Mouse (Mus musculus): Measurements from ENCODE around the gene Gal3st2c. TPM values are rescaled to one million over a fixed set of nuclear protein-coding genes. Genes with fewer than 3 reads are reported as not detected.
A peak's percentile ranks its signal among the peaks of the same experiment; 100 is the strongest.
"Not testable (repeated sequence)": the region's sequence is repeated elsewhere in the genome, so short reads cannot be mapped to it uniquely, and the experiment has no call there.

Gal3st2c gene
- polyA plus RNA-seq (2016; fragmentation: Nextera tagmentation; extraction: Ambion mirVana): not detected in 2 replicates

DNA sequence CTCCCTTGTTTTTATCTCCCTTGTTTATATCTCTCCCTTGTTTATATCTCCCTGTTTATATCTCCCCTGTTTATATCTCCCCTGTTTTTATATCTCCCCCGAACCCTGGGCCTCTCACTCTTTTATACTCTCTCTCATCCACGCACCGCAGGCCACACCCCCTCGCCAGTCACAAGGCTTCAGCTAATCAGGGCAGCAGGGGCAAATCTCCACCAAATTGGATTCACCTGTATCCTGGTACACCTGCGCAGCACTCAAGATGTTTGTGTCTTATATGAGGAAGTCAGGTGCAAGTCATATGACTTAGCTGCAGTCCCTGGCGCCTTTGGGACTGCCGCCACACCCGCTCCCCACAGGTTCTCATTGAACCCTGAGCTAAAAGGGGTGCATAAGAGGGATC, at the start of gene Gal3st2c:
Gene Gal3st2c (plus strand): TSS at position 301 of the 400 bp plus-strand sequence.
- 85% methylated on average over 7 of the region's 8 CpGs for WGBS
- H3K4me1 ChIP-seq: not testable (repeated sequence)

DNA sequence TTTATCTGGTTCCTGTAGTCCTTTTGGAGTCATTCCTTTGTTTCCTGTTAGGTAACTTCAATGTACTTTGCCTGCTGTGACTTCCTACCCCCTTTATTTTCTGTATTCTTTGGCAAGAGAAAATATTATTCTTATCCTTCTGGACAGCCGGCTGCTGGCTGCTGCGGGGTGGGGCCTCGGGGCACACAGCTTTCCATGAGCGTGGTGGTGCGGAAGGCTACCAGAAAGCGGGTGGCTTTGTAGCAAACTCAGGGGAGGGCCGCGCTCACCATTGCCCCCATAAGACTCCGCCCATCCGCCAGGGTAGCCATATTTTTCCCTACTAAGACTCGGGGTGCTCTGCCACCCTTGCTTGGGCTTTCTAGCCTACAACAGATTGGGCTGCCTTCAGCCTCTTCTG, 41.2 kb upstream of the Gal3st2c start:
- not testable (repeated sequence) for H3K4me1 ChIP-seq; H3K9ac ChIP-seq; H3K9me3 ChIP-seq (replicated peaks); H3K36me3 ChIP-seq; H3K27ac ChIP-seq; H3K27me3 ChIP-seq; H3K4me2 ChIP-seq (replicated peaks); H3K4me3 ChIP-seq; ATAC-seq (ENCODE audit: low FRiP score)
- no CpG with 5 or more reads among the region's 11 CpGs for WGBS

More for the DNA sequence above, at the start of gene Gal3st2c:
- H3K36me3 ChIP-seq; H3K9me3 ChIP-seq (replicated peaks); H3K27me3 ChIP-seq; H3K4me2 ChIP-seq (replicated peaks); H3K27ac ChIP-seq; ATAC-seq (ENCODE audit: low FRiP score); H3K4me3 ChIP-seq; H3K9ac ChIP-seq: not testable (repeated sequence)

DNA sequence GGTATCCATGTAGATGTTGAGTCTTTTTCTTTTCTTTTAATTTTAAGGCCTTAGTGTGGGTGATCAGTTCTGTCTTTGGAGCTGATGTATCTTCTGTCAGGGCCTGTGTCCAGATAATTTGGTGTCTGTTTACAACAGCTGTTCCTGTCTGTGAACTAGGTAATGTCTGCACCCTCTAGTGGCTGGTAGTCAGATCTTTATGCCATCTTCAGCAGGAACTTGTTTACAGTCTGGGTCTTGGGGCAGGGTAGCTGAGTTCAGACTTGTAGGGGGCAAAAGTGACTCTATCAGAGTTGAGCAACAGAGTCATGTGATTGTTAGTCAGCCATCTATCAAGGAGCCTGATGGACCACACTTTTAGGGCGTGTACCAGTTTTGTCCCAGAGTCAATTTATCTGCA, 23.8 kb upstream of the Gal3st2c start:
- H3K9ac ChIP-seq; H3K27me3 ChIP-seq; H3K36me3 ChIP-seq; H3K27ac ChIP-seq; ATAC-seq (ENCODE audit: low FRiP score); H3K4me2 ChIP-seq (replicated peaks); H3K4me1 ChIP-seq; H3K9me3 ChIP-seq (replicated peaks); H3K4me3 ChIP-seq: not testable (repeated sequence)
- no CpG with 5 or more reads among the region's 1 CpGs for WGBS

GRCm38 (mm10) chr1:93970380-93970779, 19.9 kb upstream of the Gal3st2c start:
- not testable (repeated sequence) for H3K4me1 ChIP-seq; ATAC-seq (ENCODE audit: low FRiP score); H3K36me3 ChIP-seq; H3K9ac ChIP-seq; H3K9me3 ChIP-seq (replicated peaks); H3K27ac ChIP-seq; H3K4me2 ChIP-seq (replicated peaks); H3K4me3 ChIP-seq; H3K27me3 ChIP-seq
- 76% methylated on average over 4 of the region's 5 CpGs for WGBS

DNA sequence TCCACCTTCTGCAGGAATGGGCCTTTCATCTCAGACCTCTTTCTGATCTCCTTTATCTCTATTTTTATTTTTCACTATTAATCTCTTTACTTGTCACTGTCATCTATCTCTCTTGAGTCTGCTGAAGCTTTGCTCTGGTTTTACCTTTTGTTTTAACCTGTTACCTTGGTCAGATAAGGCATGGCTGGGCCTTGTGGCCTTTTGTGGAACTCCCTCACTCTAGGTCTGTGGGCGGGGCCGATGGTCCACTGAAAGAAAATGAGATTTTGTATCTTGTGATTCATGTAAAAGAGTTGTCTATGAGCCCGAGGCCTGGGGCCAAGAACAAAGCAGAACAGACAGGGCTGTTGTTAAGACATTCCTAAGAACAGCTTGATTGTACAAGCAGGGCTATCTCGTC, 19.5 kb upstream of the Gal3st2c start:
- not testable (repeated sequence) for H3K4me3 ChIP-seq; H3K4me2 ChIP-seq (replicated peaks); H3K27me3 ChIP-seq; H3K4me1 ChIP-seq; H3K9ac ChIP-seq; H3K9me3 ChIP-seq (replicated peaks); H3K36me3 ChIP-seq; H3K27ac ChIP-seq; ATAC-seq (ENCODE audit: low FRiP score)
- no CpG with 5 or more reads among the region's 4 CpGs for WGBS

- not testable (repeated sequence) for H3K4me2 ChIP-seq (replicated peaks); H3K4me3 ChIP-seq; ATAC-seq (ENCODE audit: low FRiP score); H3K4me1 ChIP-seq; H3K9me3 ChIP-seq (replicated peaks); H3K27me3 ChIP-seq; H3K27ac ChIP-seq; H3K36me3 ChIP-seq; H3K9ac ChIP-seq
- 86% methylated on average over 1 of the region's 4 CpGs for WGBS
Measured at GRCm38 (mm10) chr1:93975764-93976163, 14.5 kb upstream of the Gal3st2c start.

- 0 out of 2 replicates have a peak, but pooled peaks have one; percentile 22 for ATAC-seq (ENCODE audit: low FRiP score)
- WGBS: no CpG with 5 or more reads among the region's 7 CpGs
- not testable (repeated sequence) for H3K27ac ChIP-seq
Measured at GRCm38 (mm10) chr1:93978287-93978686, 12.0 kb upstream of the Gal3st2c start.

DNA sequence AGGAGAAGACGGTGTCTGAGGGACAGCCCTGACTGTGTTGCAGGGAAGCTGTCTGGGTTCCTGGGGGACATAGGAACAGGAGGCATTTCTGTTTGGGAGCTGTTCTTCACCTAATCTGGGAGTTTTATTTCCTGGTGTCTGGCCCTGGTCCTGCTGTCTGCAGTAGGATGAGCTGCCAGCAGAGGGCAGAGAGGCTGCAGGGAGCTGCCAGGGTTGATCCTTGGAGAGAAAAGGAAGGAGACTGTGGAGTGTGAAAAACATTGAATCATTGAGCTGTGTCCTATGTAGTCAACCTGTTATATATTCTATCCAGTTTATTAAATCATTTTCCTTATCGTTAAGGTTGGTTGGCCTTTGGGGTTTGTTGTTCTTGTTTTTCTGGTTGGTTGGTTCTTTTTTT, 9.4 kb upstream of the Gal3st2c start:
- not testable (repeated sequence) for H3K4me1 ChIP-seq; H3K27me3 ChIP-seq; H3K9ac ChIP-seq; ATAC-seq (ENCODE audit: low FRiP score); H3K27ac ChIP-seq; H3K9me3 ChIP-seq (replicated peaks); H3K36me3 ChIP-seq; H3K4me2 ChIP-seq (replicated peaks); H3K4me3 ChIP-seq
- no CpG with 5 or more reads among the region's 2 CpGs for WGBS

More at GRCm38 (mm10) chr1:93978287-93978686, 12.0 kb upstream of the Gal3st2c start:
- not testable (repeated sequence) for H3K36me3 ChIP-seq; H3K27me3 ChIP-seq; H3K4me2 ChIP-seq (replicated peaks); H3K9ac ChIP-seq; H3K4me1 ChIP-seq; H3K9me3 ChIP-seq (replicated peaks); H3K4me3 ChIP-seq

DNA sequence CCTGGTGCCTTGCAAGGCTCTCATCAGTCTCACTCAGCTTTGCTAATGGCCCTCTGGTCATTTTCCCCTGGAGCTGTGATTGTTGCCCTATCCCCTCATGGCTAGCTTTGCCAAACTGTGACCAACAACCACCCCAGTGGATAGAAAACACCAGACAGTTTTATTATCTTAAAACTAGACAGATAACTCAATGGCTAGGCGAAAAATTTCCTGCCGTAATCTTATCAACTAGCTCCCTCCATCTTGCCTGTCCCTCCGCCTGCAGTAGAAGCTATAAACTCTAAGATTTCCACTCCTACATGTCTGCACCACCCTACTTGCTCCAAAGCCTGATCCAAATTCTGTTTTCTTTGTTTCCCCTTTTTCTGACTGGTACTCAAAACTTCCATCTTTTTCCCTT, 4.1 kb upstream of the Gal3st2c start:
- H3K9me3 ChIP-seq (replicated peaks): no peaks in the 10 kb centered on the region
- no peaks in the 10 kb centered on the region for H3K27me3 ChIP-seq
- WGBS: 88% methylated on average over 3 of the region's 3 CpGs
- H3K4me1 ChIP-seq: no peaks in the 10 kb centered on the region
- no peak overlapping the region for H3K4me3 ChIP-seq
- H3K4me2 ChIP-seq (replicated peaks): no peak overlapping the region
- H3K9ac ChIP-seq: no peak overlapping the region
- no peaks in the 10 kb centered on the region for H3K36me3 ChIP-seq
- no peak for ATAC-seq (ENCODE audit: low FRiP score)
- no peak overlapping the region for H3K27ac ChIP-seq

DNA sequence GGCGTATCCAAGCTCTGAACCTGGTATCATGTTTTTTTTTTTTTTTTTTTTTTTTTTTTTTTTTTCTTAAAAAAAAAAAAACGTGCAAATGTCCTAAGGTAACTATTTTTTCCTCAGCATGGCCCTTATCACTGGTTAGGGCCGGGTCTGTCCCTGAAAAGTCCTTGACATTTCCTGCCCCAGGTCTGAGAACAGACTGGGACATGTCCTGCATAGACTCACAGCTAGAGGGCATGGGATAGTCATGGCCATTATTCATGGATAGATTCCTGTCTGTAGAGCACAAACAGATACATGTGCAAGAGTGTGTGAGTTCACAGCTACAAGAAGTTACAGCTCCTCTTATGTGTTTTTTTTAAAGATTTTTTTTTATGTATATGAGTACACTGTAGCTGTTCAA, 1.5 kb upstream of the Gal3st2c start:
- Histone ChIP-seq H3K4me1 (no peaks in the 10 kb centered on the region), H3K4me2 (replicated peaks) (no peak overlapping the region), H3K27ac (no peak overlapping the region), H3K4me3 (no peak overlapping the region), H3K9ac (no peak overlapping the region), H3K36me3 (no peaks in the 10 kb centered on the region), H3K9me3 (replicated peaks) (no peaks in the 10 kb centered on the region), H3K27me3 (no peaks in the 10 kb centered on the region)
- 80% methylated on average over 3 of the region's 3 CpGs for WGBS
- ATAC-seq (ENCODE audit: low FRiP score): no peak

DNA sequence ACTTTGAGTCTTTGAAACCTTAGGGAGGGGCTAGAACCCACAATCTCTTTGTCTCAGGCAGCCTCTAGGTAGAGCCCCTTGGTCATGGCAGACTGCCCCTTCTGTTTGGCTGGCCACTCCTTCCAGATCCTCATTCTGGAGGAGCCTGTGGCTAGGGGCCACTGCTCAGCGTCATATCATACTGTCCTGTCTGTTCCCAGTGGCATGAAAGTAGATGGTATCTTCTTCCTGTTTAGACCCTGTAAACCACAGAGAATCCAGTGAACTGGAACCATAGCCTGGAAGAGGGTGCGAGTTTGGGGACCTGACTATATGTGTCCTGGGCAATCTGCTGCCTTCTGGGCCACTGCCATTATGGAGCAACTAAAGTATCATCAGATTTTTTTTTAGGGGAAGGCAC, 759 bp downstream of the Gal3st2c start:
- H3K4me2 ChIP-seq (replicated peaks): not testable (repeated sequence)
- WGBS: 85% methylated on average over 2 of the region's 2 CpGs

GRCm38 (mm10) chr1:93991491-93991890, 1.2 kb downstream of the Gal3st2c start:
- ATAC-seq (ENCODE audit: low FRiP score); H3K4me2 ChIP-seq (replicated peaks); H3K36me3 ChIP-seq; H3K4me3 ChIP-seq; H3K27me3 ChIP-seq; H3K9ac ChIP-seq; H3K4me1 ChIP-seq; H3K27ac ChIP-seq; H3K9me3 ChIP-seq (replicated peaks): not testable (repeated sequence)
- 86% methylated on average over 3 of the region's 3 CpGs for WGBS

More for the DNA sequence above, 759 bp downstream of the Gal3st2c start:
- H3K4me1 ChIP-seq; H3K9me3 ChIP-seq (replicated peaks); ATAC-seq (ENCODE audit: low FRiP score); H3K9ac ChIP-seq; H3K27me3 ChIP-seq; H3K27ac ChIP-seq; H3K36me3 ChIP-seq; H3K4me3 ChIP-seq: not testable (repeated sequence)

GRCm38 (mm10) chr1:94001023-94001422, 10.7 kb downstream of the Gal3st2c start:
- no peak overlapping the region for H3K9ac ChIP-seq
- no peaks in the 10 kb centered on the region for H3K9me3 ChIP-seq (replicated peaks)
- no peak overlapping the region for H3K27ac ChIP-seq
- no peaks in the 10 kb centered on the region for H3K36me3 ChIP-seq
- 85% methylated on average over 2 of the region's 2 CpGs for WGBS
- no peaks in the 10 kb centered on the region for H3K4me1 ChIP-seq
- H3K4me2 ChIP-seq (replicated peaks): no peak overlapping the region
- no peaks in the 10 kb centered on the region for H3K27me3 ChIP-seq
- no peak for ATAC-seq (ENCODE audit: low FRiP score)
- H3K4me3 ChIP-seq: no peak overlapping the region

Data from hindbrain, embryonic 12.5 days (tissue).